Mouse (Mus musculus) left cerebral cortex, postnatal 25 days (tissue): ENCODE results near the gene Rgs10. TPM values are rescaled to one million over a fixed set of nuclear protein-coding genes. Genes with fewer than 3 reads are reported as not detected.
A peak's percentile ranks its signal among the peaks of the same experiment; 100 is the strongest.
"Not testable (repeated sequence)": the region's sequence is repeated elsewhere in the genome, so short reads cannot be mapped to it uniquely, and the experiment has no call there.

Source experiments
- DNase-seq, 2 experiments: peaks; one replicate each; pipeline ENCODE4 v3.0.0; 2022; ENCODE audit warnings: low spot score in 2 of 2, mixed read lengths in 1 of 2
- intact Hi-C: fragments of 180-260 bp; cut with DNase I; formaldehyde crosslinking; loops from one replicate; pipeline ENCODE4 v1.15.1; 2025
- total RNA-seq, 2 experiments: library from RNA; stranded (reverse); gene quantifications; 2 replicates each; pipeline ENCODE4 v1.2.3; 2021

Rgs10 gene
- total RNA-seq, 2 experiments from 2014 or later: 45.2 to 55.3 TPM

GRCm38 (mm10) chr7:128352721-128353120 lies 65.8 kb downstream of the Rgs10 start:
- DNase-seq: no peak
- intact Hi-C loops: no loop called here

- DNase-seq: no peak
- intact Hi-C loops: no loop called here
Observed at GRCm38 (mm10) chr7:128351176-128351575, 67.4 kb downstream of the Rgs10 start.

GRCm38 (mm10) chr7:128350316-128350715 lies 68.2 kb downstream of the Rgs10 start:
- intact Hi-C loops: no loop called here
- DNase-seq: no peak

GRCm38 (mm10) chr7:128349751-128350150 lies 68.8 kb downstream of the Rgs10 start:
- intact Hi-C loops: no loop called here
- no peak for DNase-seq

- peak in 1 of 2 experiments; percentile 28 for DNase-seq
- intact Hi-C loops: no loop called here
Observed at GRCm38 (mm10) chr7:128348608-128349007, 70.0 kb downstream of the Rgs10 start.

- intact Hi-C loops: no loop called here
- DNase-seq: no peak
Observed at GRCm38 (mm10) chr7:128346991-128347390, 71.6 kb downstream of the Rgs10 start.

- intact Hi-C loops: no loop called here
- DNase-seq: no peak
Observed at GRCm38 (mm10) chr7:128346522-128346921, 72.0 kb downstream of the Rgs10 start.

GRCm38 (mm10) chr7:128345691-128346090 lies 72.9 kb downstream of the Rgs10 start:
- no peak for DNase-seq
- intact Hi-C loops: loop anchor here (1.0 kb wide), 2 partner anchors 40 to 108 kb away; partner anchors contain the start of gene Armc5

- DNase-seq: peak; percentile 65 to 73
- intact Hi-C loops: loop anchor here (1.0 kb wide), 2 partner anchors 40 to 108 kb away; partner anchors contain the start of gene Armc5
Observed at GRCm38 (mm10) chr7:128344928-128345653, 73.5 kb downstream of the Rgs10 start.

GRCm38 (mm10) chr7:128344488-128344887 lies 74.1 kb downstream of the Rgs10 start:
- intact Hi-C loops: no loop called here
- no peak for DNase-seq

GRCm38 (mm10) chr7:128342691-128343090 lies 75.9 kb downstream of the Rgs10 start:
- DNase-seq: not testable (repeated sequence)
- intact Hi-C loops: loop anchor here (1.0 kb wide), 1 partner anchor 95 kb away; no protein-coding TSS in a partner anchor

- DNase-seq, intact Hi-C loops: not testable (repeated sequence)
Observed at GRCm38 (mm10) chr7:128340321-128340720, 78.2 kb downstream of the Rgs10 start.

GRCm38 (mm10) chr7:128332896-128333295 lies 85.7 kb downstream of the Rgs10 start:
- DNase-seq: no peak
- intact Hi-C loops: loop anchor here (10.0 kb wide), 1 partner anchor 228 kb away; no protein-coding TSS in a partner anchor

- intact Hi-C loops: loop anchor here (10.0 kb wide), 1 partner anchor 226 kb away; no protein-coding TSS in a partner anchor
- DNase-seq: no peak
Observed at GRCm38 (mm10) chr7:128330981-128331380, 87.6 kb downstream of the Rgs10 start.

GRCm38 (mm10) chr7:128324977-128325376 lies 93.6 kb downstream of the Rgs10 start:
- intact Hi-C loops: no loop called here
- DNase-seq: no peak

Other genes with a start within 250 kb of the Rgs10 start
- 10 to 100 TPM in 1 of 2 experiments, 1 to 10 TPM in 1; 8.2 to 11.2 TPM for gene Cox6a2, start 212.4 kb downstream of the Rgs10 start, total RNA-seq
- 10 to 100 TPM; 13.0 to 13.4 TPM for gene Armc5, start 181.4 kb downstream of the Rgs10 start, total RNA-seq
- gene 9130023H24Rik, start 180.7 kb downstream of the Rgs10 start, total RNA-seq: 1 to 10 TPM; 3.3 to 3.9 TPM
- gene Tgfb1i1, start 171.9 kb downstream of the Rgs10 start, total RNA-seq: 10 to 100 TPM; 18.6 to 22.6 TPM
- gene Slc5a2, start 153.1 kb downstream of the Rgs10 start, total RNA-seq: not detected
- gene BC017158, start 120.6 kb downstream of the Rgs10 start, total RNA-seq: 10 to 100 TPM; 20.8 to 26.7 TPM
- 100 to 1,000 TPM in 1 of 2 experiments, 10 to 100 TPM in 1; 89.6 to 102 TPM for gene Tial1, start 43.0 kb upstream of the Rgs10 start, total RNA-seq
- 1 to 10 TPM; 6.4 to 7.5 TPM for gene Bag3, start 104.9 kb upstream of the Rgs10 start, total RNA-seq
- 100 to 1,000 TPM in 1 of 2 experiments, 10 to 100 TPM in 1; 96.4 to 115 TPM for gene Inpp5f, start 192.6 kb upstream of the Rgs10 start, total RNA-seq